Mouse (Mus musculus) embryonic fibroblast, embryonic 13.5 days (primary cell): ENCODE measurements at regions not wholly inside any gene's neighbourhood (a gene's known extent, or its start where the extent isn't known, plus 50 kb on each side); places are given as distances from the start of the nearest gene placed in this dataset.

Source experiments
- CTCF ChIP-seq: IDR thresholded peaks from 2 replicates; pipeline ENCODE4 v1.5.1; 2011; ENCODE audit warnings: mild to moderate bottlenecking, control low read depth, low read length, moderate library complexity, borderline replicate concordance; ENCODE audit not compliant: insufficient read depth
- POLR2A ChIP-seq: IDR thresholded peaks from 2 replicates; pipeline ENCODE4 v1.6.1; 2011; ENCODE audit warnings: low read depth, mild to moderate bottlenecking, control low read depth, low read length, moderate library complexity

DNA sequence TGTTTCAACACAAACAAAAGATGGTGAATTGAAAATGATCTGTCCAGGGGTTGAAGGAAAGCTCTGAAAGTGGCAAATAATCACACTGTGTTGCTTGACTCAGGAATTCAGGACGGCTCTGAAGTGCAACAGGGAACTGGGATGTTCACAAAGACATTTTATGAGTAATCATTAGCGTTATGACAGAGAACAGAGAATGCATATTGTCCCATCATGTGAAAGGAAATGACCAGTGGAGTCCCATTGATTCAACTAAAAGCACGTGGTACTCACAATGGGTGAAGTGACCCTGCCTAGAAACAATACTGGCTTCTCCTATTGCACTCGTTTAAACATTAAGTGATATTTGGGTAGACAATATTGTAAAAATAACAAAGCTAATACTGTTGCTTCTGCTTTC is 466.1 kb downstream of the Hsfy2 start:
- TF ChIP-seq POLR2A (no peak), CTCF (no peak)
